Mouse (Mus musculus) MEL (cell line): Measurements from ENCODE around the gene Txndc17. TPM values are rescaled to one million over a fixed set of nuclear protein-coding genes. Genes with fewer than 3 reads are reported as not detected.

Source experiments
- DNase-seq: peaks from one replicate; pipeline ENCODE4 v3.0.0; 2011; ENCODE audit warnings: low read depth, low spot score
- H3K27ac ChIP-seq: 2 replicates; pipeline ENCODE4 v1.5.1; 2012; ENCODE audit warnings: low read depth, mild to moderate bottlenecking, control low read depth, low read length, moderate library complexity; ENCODE audit not compliant: control insufficient read depth
- H3K27me3 ChIP-seq, 2 experiments: fragments of 150-350 bp in 1 of 2; sonication (generic) in 1 of 2; 2 replicates each; pipeline ENCODE4 v1.6.1; 2012; ENCODE audit warnings: low read length in 2 of 2, mild to moderate bottlenecking in 2 of 2, improper control_type of control experiment in 1 of 2, moderate library complexity in 1 of 2; ENCODE audit not compliant: insufficient read depth in 2 of 2, control insufficient read depth in 1 of 2
- H3K36me3 ChIP-seq, 2 experiments: 2 replicates each; pipeline ENCODE4 v1.6.1; 2012 to 2014; ENCODE audit warnings: low read length in 2 of 2, improper control_type of control experiment in 1 of 2, inconsistent platforms in 1 of 2, mild to moderate bottlenecking in 1 of 2; ENCODE audit not compliant: insufficient read depth in 2 of 2, control insufficient read depth in 1 of 2
- H3K4me1 ChIP-seq, 2 experiments: fragments of 150-350 bp in 1 of 2; sonication (generic) in 1 of 2; 2 replicates each; pipeline ENCODE4 v1.6.1; 2012; ENCODE audit warnings: low read length in 2 of 2, improper control_type of control experiment in 1 of 2, mild to moderate bottlenecking in 1 of 2; ENCODE audit not compliant: insufficient read depth in 2 of 2, control insufficient read depth in 1 of 2
- H3K4me3 ChIP-seq, 2 experiments: fragments of 150-350 bp in 1 of 2; sonication (generic) in 1 of 2; 2 replicates each; pipeline ENCODE4 v1.5.1; 2012; ENCODE audit warnings: low read depth in 2 of 2, low read length in 2 of 2, mild to moderate bottlenecking in 2 of 2, moderate library complexity in 2 of 2, control low read depth in 1 of 2, improper control_type of control experiment in 1 of 2; ENCODE audit not compliant: control insufficient read depth in 1 of 2, insufficient read depth in 1 of 2
- H3K79me2 ChIP-seq: 2 replicates; pipeline ENCODE4 v1.6.1; 2012; ENCODE audit warnings: mild to moderate bottlenecking, low read length, moderate library complexity; ENCODE audit not compliant: control insufficient read depth, poor library complexity, insufficient read depth
- H3K9ac ChIP-seq: 2 replicates; pipeline ENCODE4 v1.6.1; 2012; ENCODE audit warnings: low read depth, mild to moderate bottlenecking, control low read depth, low read length, moderate library complexity; ENCODE audit not compliant: control insufficient read depth, poor library complexity, severe bottlenecking
- H3K9me3 ChIP-seq: fragments of 150-350 bp; sonication (generic); replicated peaks from 2 replicates; pipeline ENCODE4 v1.6.1; 2012; ENCODE audit warnings: mild to moderate bottlenecking, low read length, improper control_type of control experiment, moderate library complexity; ENCODE audit not compliant: insufficient read depth
- CHD1 ChIP-seq: IDR thresholded peaks from 2 replicates; pipeline ENCODE4 v1.6.1; 2012; ENCODE audit warnings: low read depth, mild to moderate bottlenecking, inconsistent platforms, low read length, improper control_type of control experiment
- E2F4 ChIP-seq: IDR thresholded peaks from 2 replicates; pipeline ENCODE4 v1.6.1; 2011; ENCODE audit warnings: low read depth, low read length, improper control_type of control experiment, borderline replicate concordance
- EP300 ChIP-seq, 2 experiments: IDR thresholded peaks; 2 replicates each; pipeline ENCODE4 v1.6.1; 2011; ENCODE audit warnings: improper control_type of control experiment in 2 of 2, low read length in 2 of 2, low read depth in 1 of 2, mild to moderate bottlenecking in 1 of 2
- USF2 ChIP-seq, 2 experiments: IDR thresholded peaks; 2 replicates each; pipeline ENCODE4 v1.6.1; 2011 to 2012; ENCODE audit warnings: improper control_type of control experiment in 2 of 2, low read length in 2 of 2, borderline replicate concordance in 1 of 2, inconsistent platforms in 1 of 2, low read depth in 1 of 2, mild to moderate bottlenecking in 1 of 2; ENCODE audit not compliant: insufficient read depth in 1 of 2
- ZMIZ1 ChIP-seq: IDR thresholded peaks from 2 replicates; pipeline ENCODE4 v1.6.1; 2012; ENCODE audit warnings: low read depth, mild to moderate bottlenecking, inconsistent platforms, low read length, improper control_type of control experiment, moderate library complexity
- polyA plus RNA-seq, 2 experiments: library from polyadenylated mRNA; stranded (reverse) in 1 of 2; unstranded in 1 of 2; fragments of >175 nt in 1 of 2; fragments of >200 nt in 1 of 2; gene quantifications; 2 replicates each; pipeline versions ENCODE4 v1.2.1 to v1.2.4; 2012; ENCODE audit warnings: low replicate concordance in 2 of 2, low read depth in 1 of 2; ENCODE audit not compliant: insufficient read length in 2 of 2, insufficient read depth in 1 of 2, missing spikeins in 1 of 2
- total RNA-seq: library from RNA; depleted of rRNA; stranded (reverse); fragments of 300-350 nt; gene quantifications from 2 replicates; pipeline ENCODE4 v1.2.3, GENCODE M21; 2012; rRNA removed

Txndc17 gene
- total and polyA plus RNA-seq, 3 experiments: 194 to 196 TPM; not detected in 1

DNA sequence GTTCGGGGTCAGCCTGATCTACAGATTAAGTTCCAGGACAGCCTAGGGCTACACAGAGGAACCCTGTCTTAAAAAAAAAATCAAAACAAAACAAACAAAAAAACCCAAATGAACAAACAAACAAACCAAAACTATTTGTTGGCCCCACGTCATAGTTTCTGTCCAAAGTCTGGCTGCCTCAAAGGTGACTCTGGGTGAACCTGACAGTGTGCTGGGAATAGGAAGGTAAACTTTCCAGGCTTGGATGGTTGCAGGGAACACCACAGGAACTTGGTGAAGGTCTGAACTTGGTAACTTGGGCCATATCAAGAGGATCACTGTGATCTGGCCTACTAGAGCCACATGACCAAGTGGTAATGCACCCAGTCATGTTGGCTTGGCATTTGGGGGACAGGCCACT, 49.1 kb downstream of the Txndc17 start:
- Histone ChIP-seq H3K36me3 (no peaks in the 10 kb centered on the region), H3K9ac (no peak overlapping the region), H3K27ac (no peak overlapping the region), H3K79me2 (no peaks in the 10 kb centered on the region), H3K9me3 (no peaks in the 10 kb centered on the region), H3K4me3 (no peak overlapping the region), H3K27me3 (peaks cover 4 to 12% of the 10 kb centered on the region in 2 experiments), H3K4me1 (no peaks in the 10 kb centered on the region)
- TF ChIP-seq E2F4 (no peak), EP300 (IDR thresholded peaks at IDR 0.05; ENCODE audit: low read depth in 1 of 2, low read length in 2 of 2) (no peak), CHD1 (no peak), ZMIZ1 (no peak), USF2 (IDR thresholded peaks at IDR 0.05; ENCODE audit: borderline replicate concordance in 1 of 2, insufficient read depth in 1 of 2, low read depth in 1 of 2, low read length in 2 of 2) (no peak)
- no peak for DNase-seq

Other genes with a start within 250 kb of the Txndc17 start
- gene Aipl1, start 170.0 kb upstream of the Txndc17 start, total RNA-seq: 0.39 and 0.42 TPM in 2 replicates
- under 1 TPM in 1 of 2 experiments, not detected in 1; 0.58 TPM for gene Aipl1, start 170.0 kb upstream of the Txndc17 start, polyA plus RNA-seq
- gene Pimreg, start 165.5 kb upstream of the Txndc17 start, total RNA-seq: 24.3 and 25.8 TPM in 2 replicates
- 10 to 100 TPM in 1 of 2 experiments, not detected in 1; 45.3 TPM for gene Pimreg, start 165.5 kb upstream of the Txndc17 start, polyA plus RNA-seq
- gene Pitpnm3, start 71.8 kb upstream of the Txndc17 start, total RNA-seq: not detected in 2 replicates
- under 1 TPM in 1 of 2 experiments, not detected in 1; 0.24 TPM for gene Pitpnm3, start 71.8 kb upstream of the Txndc17 start, polyA plus RNA-seq
- 1.5 and 1.6 TPM in 2 replicates for gene Gm43951, start 707 bp upstream of the Txndc17 start, total RNA-seq
- gene Gm43951, start 707 bp upstream of the Txndc17 start, polyA plus RNA-seq: 1 to 10 TPM in 1 of 2 experiments, not detected in 1; 2.0 TPM
- gene 4933427D14Rik, start 88 bp upstream of the Txndc17 start, total RNA-seq: 17.5 and 19.6 TPM in 2 replicates
- gene 4933427D14Rik, start 88 bp upstream of the Txndc17 start, polyA plus RNA-seq: 10 to 100 TPM in 1 of 2 experiments, not detected in 1; 14.5 TPM
- 18.2 and 21.1 TPM in 2 replicates for gene Med31, start 8.0 kb downstream of the Txndc17 start, total RNA-seq
- gene Med31, start 8.0 kb downstream of the Txndc17 start, polyA plus RNA-seq: 10 to 100 TPM in 1 of 2 experiments, not detected in 1; 12.1 TPM
- gene Slc13a5, start 59.7 kb downstream of the Txndc17 start, total RNA-seq: not detected in 2 replicates
- gene Slc13a5, start 59.7 kb downstream of the Txndc17 start, polyA plus RNA-seq: not detected
- gene Xaf1, start 94.1 kb downstream of the Txndc17 start, total RNA-seq: 0.56 and 1.0 TPM in 2 replicates
- 1 to 10 TPM in 1 of 2 experiments, not detected in 1; 1.8 TPM for gene Xaf1, start 94.1 kb downstream of the Txndc17 start, polyA plus RNA-seq
- gene Fbxo39, start 106.9 kb downstream of the Txndc17 start, total RNA-seq: not detected in 2 replicates
- not detected for gene Fbxo39, start 106.9 kb downstream of the Txndc17 start, polyA plus RNA-seq
- not detected in 2 replicates for gene Tekt1, start 154.9 kb downstream of the Txndc17 start, total RNA-seq
- gene Tekt1, start 154.9 kb downstream of the Txndc17 start, polyA plus RNA-seq: not detected
- gene Smtnl2, start 204.2 kb downstream of the Txndc17 start, total RNA-seq: 10.9 and 11.1 TPM in 2 replicates
- gene Smtnl2, start 204.2 kb downstream of the Txndc17 start, polyA plus RNA-seq: 10 to 100 TPM in 1 of 2 experiments, not detected in 1; 10.2 TPM
- gene Ggt6, start 228.0 kb downstream of the Txndc17 start, total RNA-seq: not detected in 2 replicates
- gene Ggt6, start 228.0 kb downstream of the Txndc17 start, polyA plus RNA-seq: under 1 TPM in 1 of 2 experiments, not detected in 1; 0.04 TPM
- 328 and 344 TPM in 2 replicates for gene Mybbp1a, start 233.8 kb downstream of the Txndc17 start, total RNA-seq
- gene Mybbp1a, start 233.8 kb downstream of the Txndc17 start, polyA plus RNA-seq: 1,000 to 10,000 TPM in 1 of 2 experiments, 100 to 1,000 TPM in 1; 602 to 3,394 TPM